Mouse (Mus musculus) G1E (cell line): ENCODE measurements around the gene Dzip1l.

Experiments used
- CTCF ChIP-seq: IDR thresholded peaks from 2 replicates; pipeline ENCODE4 v1.5.1; 2012; ENCODE audit warnings: low read depth, low read length, inconsistent platforms, mixed read lengths
- GATA1 ChIP-seq: IDR thresholded peaks from 2 replicates; pipeline ENCODE4 v1.6.1; 2012; ENCODE audit warnings: borderline replicate concordance, low read length, inconsistent platforms, mixed read lengths

GRCm38 (mm10) chr9:99671603-99672002 is 42.3 kb downstream of the Dzip1l start:
- no peak for TF ChIP-seq CTCF
- TF ChIP-seq GATA1: no peak
